Mouse (Mus musculus): ENCODE measurements around the gene Entpd7.
A peak's percentile ranks its signal among the peaks of the same experiment; 100 is the strongest.

Gene Entpd7

DNA sequence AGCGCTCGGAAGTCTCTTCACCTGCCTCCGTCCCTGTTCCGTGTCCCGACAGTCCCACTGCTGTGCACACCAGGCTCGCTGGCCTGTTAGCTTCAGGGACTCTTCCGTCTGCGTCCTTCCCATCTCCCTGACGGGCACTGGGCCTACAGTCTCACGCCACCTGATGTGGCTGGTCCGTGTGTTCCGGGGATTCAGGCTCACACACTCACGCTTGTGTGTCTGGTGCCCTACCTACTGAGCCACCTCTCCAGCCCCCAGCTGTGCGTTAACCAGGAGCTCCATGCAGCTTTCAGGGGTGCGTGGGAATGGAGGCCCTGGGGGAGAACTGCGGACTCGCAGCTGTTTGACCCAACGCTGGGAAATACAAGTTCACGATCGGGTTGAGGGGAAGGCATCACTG, 34.7 kb downstream of the Entpd7 start:
- no peak for DNase-seq (ENCODE audit: low read depth, low spot score)

DNA sequence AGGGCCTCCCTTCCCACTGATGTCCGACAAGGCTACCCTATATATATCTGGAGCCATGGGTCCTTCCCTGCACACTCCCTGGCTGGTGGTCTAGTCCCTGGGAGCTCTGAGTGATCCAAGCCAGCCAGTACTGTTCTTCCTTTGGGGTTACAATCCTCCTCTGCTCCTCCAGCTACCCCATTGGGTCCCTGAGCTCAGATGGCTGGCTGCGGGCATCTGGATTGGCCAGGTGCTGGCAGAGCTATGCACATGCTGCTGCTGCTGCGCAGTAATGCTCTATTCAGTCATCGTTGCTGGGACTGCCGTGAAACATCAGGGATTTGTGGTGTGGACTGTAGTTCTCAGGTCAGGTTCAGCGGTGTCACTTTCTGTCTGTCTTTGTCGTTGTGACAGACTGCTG, 35.3 kb downstream of the Entpd7 start:
- no peak for DNase-seq (ENCODE audit: low read depth, low spot score)

DNA sequence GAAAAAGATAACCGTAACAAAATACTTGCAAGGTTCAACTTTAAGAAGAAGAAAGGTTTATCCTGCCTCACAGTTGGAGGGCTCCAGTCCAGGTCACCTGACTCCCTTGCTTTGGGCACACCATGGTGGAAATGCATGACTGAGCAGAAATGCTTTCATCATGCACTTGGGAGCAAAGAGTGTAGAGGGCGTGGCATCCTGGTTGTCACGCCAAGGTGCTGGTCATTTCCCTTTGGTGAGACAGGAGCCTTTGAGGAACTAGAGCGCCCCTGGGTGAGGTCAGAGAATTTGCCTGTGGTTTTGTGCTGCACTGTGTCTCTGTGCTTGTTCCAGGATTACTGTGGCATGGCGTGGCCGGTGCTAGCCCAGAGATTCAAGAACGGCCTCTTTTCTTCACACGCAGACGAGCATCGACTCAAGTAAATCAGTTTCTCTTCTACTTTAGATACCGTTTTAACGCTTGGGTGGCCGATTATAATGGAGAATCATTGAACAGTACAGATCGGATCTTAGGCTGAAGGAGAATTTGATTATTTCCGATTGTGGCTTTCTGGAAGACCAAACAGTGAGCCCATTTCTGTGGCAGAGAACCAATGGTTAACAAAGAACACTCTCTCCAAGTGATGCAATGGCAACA, 37.2 kb downstream of the Entpd7 start:
- DNase-seq (ENCODE audit: low read depth, low spot score), result no peak

DNA sequence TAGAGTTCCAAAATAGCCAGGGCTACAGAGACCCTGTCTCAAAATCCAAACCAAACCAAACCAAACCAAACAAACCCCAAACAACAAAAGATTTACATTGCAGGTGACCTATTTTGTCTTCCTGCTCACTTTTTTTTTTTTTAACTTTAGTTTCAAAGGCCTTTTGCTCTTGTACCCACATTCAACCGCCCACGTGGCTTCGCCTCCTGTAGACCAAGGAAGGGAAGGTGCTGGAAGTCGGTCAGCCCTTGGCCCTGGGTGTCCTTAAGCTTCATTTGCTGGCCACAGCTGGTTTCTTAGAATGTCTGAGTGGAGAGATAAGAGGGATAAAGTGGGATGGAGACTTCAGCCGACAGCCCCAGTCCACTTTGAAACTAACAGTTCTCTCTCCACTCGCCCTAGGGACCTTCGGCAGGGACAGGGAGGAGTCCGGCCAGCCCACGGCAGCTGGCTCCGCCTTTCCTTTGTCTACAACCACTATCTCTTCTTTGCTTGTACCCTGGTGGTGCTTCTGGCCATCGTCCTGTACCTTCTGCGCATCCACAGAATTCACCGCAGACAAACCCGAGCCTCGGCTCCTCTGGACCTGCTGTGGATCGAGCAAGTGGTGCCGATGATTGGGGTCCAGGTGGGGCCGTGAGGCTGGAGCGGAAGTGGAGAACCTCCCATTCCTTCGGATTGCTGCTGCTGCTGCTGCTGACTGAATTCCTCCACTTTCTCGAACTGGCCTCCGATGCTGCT, 40.0 kb downstream of the Entpd7 start:
- no peak for DNase-seq (ENCODE audit: low read depth, low spot score)

DNA sequence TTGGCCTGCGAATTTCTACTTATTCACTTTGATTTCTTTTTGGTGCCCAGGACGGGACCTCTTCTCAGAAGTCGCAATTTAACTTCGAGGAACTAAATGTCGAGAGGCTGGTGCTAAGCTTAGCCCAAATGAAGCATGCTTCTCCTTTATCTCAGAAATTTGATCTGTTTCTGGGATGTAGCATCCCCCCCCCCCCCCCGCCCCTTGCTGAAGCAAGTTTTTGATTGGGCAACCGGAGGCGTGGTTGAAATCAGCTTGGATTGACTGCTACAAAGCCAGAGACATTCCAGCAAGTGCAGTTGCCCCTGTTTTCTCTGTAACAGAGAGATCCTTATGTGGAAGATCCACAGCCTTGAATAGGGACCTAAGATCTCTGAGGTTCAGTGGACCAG, 40.6 kb downstream of the Entpd7 start:
- no peak for DNase-seq (ENCODE audit: low read depth, low spot score)

DNA sequence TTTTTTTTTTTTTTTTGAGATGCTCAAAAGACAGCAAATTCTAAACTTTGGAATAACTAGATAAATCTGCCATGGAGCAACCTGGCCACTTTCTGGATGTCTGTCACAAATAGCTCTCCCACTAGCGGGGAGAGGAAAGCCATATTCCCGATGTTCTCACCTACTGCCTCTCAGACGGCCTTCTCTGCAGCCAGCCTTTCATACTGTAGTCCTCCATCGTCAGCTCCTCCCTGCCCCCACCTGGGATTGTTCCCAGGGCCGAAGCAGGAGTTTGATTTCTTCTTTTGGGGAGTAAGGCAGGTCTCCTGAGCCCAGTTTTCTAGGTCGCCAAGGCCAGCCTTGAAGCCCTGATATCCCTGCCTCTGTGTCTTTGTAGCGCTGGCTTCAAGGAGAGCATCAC, 41.7 kb downstream of the Entpd7 start:
- no peak for DNase-seq (ENCODE audit: low read depth, low spot score)

DNA sequence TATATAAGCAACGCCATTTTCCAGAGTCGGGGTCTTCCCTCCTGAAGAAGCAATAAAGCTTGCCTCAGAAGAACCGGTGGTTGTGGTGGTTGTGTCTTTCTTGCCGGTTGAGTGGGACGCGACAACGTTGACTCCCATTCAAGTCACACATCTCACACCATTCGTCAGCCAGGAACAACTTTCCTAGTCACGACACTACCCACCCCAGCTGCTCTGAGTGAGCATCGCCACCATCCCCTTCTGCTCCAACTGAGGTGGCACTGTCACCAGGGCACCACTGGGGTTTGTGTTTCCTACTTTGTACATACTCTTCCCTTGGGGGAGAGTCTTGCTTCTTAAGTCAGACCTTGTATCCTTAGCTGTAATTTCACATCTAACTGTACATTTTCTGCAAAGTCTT, 48.9 kb downstream of the Entpd7 start:
- DNase-seq (ENCODE audit: low read depth, low spot score), result no peak

DNA sequence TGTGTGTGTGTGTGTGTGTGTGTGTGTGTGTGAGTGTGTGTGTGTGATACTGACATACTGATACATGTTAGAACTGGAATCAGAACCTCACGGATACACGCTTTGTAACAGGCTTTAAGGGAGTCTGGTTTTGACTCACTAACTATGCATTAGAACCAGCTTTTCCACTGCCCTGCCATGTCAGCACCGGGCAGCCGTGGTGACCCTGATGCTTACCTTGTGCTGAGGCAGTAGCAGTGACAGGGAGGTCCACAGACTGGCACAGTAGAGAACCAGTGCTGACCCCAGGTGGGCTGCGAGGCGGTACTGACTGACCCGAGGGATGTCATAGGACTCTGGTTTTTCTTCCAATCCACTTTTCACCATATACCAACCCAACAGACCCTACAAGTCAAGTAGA, 53.9 kb downstream of the Entpd7 start:
- no peak for DNase-seq (ENCODE audit: low read depth, low spot score)

DNA sequence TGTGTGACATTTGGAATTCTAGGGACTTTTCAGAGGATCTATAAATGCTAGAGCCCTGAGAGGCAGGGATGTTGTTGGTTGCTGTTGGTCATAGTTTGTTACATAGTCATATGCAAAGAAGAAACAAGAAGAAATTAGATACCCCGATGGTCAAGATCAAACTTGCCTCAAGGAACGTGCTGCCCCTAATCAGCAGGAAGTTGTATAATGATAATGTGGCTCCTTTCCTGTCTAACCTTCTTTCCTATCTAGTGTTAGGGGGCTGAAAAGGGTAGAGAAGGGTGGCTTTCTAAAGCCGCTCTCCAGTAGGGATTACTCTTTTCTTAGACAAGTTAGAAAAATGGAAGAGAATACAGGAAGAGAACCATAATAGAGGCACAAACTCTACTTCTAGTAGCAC, 56.3 kb downstream of the Entpd7 start:
- DNase-seq (ENCODE audit: low read depth, low spot score), result no peak

DNA sequence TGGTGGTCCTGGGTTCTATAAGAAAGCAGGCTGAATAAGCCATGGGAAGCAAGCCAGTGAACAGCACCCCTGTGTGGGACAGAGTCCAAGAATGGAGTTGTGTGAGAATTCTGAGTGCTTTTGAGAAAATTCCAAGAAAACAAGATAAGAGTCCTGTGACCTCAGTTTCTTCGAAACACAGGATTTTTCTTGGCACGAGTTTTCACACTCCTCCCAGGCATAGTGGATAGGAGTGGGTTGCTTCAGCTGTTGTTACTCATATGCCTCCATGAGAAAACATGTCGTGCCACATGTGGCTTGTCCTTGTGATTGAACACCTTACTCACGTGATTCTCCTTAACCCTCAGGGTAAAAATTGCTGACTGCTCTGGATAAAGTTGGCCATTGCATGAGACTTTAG, 58.4 kb downstream of the Entpd7 start:
- DNase-seq (ENCODE audit: low read depth, low spot score), result no peak

DNA sequence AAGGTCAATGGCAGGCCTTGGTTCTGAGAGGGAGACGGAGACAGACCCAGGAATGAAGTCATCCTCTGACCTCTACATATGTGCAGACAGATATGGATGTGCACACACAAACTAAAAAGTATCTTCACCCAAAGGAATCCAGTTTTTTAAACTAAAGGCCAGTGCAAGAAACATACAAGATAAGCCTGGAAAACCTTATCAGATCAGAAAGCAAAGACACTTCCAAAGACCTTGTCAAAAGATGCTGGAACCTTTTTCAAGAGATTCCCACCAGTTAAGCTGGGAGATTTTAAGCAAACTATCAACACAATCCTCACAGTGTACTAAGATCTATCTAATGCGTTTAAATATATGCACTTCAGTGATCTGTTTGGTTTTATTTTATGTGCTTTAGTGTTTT, 60.5 kb downstream of the Entpd7 start:
- DNase-seq (ENCODE audit: low read depth, low spot score), result no peak

DNA sequence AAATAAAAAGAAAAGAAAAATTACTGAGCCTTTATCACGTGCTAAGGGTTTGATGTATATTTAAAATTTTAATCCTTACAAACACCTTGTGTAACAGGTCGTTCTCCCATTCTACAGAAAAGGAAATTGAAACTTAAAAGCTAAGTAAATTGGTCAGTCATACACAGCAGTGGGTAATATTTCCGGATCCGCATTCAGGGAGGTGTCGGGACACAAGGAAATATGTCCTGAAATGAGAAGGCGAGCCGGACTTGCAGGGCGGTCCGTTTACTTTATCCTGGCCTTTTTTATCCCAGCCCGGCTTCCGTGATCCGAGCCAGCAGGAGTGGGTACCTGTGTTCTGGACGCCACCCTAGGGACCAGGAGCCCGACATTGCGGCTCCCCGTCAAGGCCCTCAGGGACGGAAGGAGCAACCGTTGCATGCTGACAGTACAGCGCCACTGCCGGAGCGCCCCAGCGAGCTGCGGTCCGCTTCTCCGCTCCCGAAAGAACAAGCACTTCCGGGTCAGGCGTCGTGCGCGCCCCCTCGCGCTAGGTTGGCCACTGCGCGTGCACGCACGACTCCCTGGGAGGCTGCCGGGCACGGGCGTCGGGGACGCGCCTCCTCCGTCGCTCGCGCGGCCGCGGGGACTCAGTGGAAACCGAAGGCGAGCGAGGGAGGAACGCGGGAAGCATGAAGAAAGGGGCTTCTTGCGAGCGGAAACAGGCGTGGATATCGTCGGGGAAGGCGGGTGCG, 63.2 kb downstream of the Entpd7 start, which contains the start of the genes Cutc and Cox15:
Gene Cutc (plus strand): TSS at position 508 of the 737 bp plus-strand sequence.
Gene Cox15 (minus strand): TSS at position 512 of the 737 bp plus-strand sequence.
- peak; percentile 96 for DNase-seq (ENCODE audit: low read depth, low spot score)

DNA sequence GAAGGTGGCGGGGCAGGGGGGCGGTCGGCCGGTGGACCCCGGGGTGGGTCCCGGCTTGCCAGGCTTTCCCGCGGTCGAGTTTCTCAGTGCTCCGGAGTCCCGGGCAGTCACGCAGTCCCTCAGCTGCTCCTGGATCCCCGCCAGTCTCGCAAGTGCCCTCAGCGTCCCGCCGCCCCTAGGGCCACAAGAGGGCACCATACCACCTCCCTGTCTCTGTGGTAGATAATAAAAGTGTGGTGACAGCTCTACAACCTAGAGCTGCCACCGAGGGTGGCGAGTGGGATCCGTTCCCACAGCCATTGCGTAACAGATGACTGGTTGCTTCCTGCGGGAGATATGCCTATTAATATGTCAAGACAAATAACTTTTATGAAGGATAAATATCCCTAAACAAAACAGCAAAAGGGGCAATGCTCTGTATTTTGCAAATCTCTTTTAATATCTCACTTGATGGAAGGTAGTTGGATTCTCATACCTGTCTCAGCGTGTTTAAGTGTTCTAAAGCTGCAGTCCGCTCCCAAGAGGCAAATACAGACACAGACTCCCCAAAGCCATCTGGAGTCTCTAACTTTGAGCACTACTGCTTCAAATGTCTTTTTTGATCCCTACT, 63.9 kb downstream of the Entpd7 start:
- peak; percentile 93 for DNase-seq (ENCODE audit: low read depth, low spot score)

DNA sequence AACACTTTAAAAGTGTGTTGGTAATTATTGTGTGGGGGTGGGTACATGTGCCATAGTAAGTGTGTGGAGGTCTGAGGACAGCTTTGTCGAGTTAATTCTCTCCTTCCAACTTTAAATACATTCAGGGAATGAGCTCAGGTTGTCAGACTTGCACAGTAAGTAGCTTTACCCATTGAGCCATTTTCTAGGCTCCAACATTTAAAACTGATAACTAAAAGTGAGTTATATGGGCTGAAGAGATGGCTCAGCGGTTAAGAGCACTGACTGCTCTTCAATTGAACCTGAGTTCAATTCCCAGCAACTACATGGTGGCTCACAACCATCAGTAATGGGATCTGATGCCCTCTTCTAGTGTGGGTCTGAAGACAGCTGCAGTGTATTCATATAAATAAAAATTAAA, 64.8 kb downstream of the Entpd7 start:
- DNase-seq (ENCODE audit: low read depth, low spot score), result no peak

DNA sequence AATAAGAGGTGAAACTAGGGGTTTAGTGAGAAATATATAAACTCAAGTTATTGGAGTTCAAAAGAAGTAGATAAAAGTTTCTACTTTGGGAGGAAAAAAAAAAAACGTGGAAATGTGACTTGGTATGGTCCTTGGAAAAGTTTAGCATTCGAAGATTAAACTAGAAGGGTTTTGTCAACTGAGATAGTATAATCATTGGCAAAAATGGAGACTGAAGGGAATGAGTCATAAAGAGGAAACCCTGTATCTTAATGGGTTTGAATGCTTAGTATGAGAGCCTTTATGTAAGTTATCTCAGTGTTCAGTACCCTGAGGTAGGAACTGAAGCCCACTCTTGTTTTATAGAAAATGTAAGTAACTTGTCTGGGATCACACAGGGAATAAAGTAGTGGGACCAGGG, 65.4 kb downstream of the Entpd7 start:
- no peak for DNase-seq (ENCODE audit: low read depth, low spot score)

DNA sequence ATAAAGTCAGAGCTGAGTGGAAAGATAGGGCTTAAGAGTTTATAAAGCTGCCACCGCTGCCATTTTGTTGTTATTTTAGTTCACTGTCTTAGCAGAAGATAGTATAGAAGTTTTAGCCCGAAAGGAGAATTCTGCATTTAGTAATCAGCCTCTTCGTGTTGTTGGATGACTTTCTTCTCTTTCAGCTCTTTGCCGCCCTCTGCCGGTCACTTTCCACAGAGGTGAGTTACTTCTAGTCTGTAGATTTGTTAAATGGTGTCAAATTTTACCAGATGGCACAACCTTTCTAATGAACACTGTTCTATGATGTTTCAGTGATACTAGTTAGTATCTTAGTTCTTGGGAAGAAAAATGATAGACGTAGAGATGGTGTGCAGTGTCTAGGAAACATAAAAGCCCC, 71.0 kb downstream of the Entpd7 start:
- DNase-seq (ENCODE audit: low read depth, low spot score), result peak; percentile 57

DNA sequence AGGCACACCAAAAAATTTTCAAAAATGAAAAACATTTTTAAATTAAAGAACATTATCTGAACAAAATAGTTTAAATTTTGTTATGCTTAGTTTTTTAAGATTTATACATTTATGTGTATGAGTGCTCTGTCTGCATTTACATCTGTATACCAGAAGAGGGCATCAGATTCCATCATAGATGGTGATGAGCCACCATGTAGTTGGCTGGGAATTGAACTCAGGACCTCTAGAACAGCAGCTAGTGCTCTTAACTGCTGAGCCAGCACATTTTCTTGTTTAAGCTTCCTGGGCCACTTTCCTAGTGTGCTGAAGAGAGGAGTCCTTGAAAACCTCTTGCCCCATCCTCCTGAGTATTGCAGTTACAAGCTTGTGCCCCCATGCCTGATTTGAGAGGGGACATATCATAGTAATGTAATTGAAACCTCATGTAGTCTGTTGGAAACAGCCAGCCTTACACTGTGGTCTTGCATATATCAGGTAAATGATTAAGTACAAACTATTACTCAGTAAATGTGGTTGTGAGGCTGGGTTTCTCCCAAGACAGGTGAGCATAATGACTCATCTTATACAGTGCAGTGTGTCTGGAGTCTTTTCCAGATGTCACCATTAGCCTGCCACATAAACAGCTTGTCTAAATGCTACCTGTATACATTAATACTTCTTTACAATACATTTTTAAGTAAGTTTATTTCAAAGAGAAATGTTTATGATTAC, 72.2 kb downstream of the Entpd7 start:
- no peak for DNase-seq (ENCODE audit: low read depth, low spot score)

DNA sequence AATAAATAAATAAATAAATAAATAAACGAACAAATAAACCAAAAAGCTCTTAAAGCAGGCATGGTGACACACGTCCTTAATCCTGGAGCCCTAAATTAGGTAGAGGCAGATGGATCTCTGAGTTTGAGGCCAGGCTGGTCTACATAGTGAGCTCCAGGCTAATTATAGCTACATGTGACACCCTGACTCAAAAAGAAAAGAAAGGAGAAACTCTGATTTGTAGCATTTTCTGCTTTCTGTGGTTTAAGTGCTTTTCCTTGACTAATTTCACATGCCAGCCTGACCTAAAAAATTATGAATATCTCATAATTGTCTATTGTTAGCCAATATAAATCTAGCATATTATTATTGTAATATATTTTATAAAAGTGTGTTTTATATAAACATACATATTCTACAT, 72.9 kb downstream of the Entpd7 start:
- no peak for DNase-seq (ENCODE audit: low read depth, low spot score)

DNA sequence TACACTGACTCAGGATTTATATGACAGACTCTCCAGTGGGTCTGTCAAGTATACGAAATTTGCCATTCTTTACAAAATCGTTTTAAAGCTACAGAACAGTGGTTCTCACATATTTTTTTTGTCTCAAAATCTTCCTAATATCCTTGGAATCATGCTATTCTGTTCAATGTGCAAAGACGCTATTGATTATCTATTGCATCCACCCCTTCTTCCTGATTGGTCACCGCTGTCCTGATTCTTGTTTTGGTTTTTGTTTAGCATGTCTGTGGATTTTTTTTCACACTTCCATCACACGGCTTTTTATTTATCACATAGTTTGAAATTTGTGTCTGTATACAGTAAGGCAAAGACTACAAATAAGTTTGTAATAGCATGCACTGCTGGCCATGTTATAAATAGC, 77.0 kb downstream of the Entpd7 start:
- DNase-seq (ENCODE audit: low read depth, low spot score), result no peak

DNA sequence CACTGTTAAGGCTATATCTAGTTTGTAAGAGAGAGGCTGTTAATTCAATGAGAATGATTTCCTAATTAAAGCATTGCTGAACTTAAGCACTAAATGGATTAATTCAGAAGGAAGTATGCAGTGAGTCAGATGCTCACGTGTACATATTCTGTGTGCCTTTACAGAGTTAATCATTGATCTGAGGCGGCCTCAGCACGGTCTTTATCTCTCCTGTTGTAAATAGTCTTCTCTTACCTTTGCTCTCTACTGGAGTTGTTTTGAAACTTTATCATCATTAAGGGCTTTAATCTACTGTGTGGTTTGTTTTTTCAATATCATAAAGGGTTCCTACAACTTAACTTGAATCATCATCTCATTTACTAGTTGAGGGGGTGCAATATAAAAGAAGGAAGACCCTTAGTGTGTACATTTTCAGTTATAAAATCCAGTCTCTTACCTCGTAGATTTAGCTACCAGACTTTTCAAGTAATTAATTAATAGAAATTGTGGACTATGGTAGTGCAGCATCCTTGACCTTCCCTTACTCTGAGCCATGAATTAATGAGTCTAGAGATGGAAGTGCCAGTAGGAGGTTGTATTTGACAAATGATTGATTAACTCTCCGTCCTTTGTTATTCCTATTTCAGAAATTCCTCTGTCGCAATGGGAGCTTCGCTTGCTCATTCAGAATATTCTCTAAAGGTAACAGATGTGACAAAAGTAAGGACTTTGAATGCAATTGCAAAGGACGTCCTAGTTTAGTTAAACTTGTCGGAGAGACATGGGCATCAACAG, 78.3 kb downstream of the Entpd7 start:
- DNase-seq (ENCODE audit: low read depth, low spot score), result no peak
